Mouse (Mus musculus) fat pad, adult 2 months (tissue): ENCODE measurements around the gene Oxnad1.

Experiments used
- DNase-seq: peaks from one replicate; pipeline ENCODE4 v3.0.0-alpha.2; 2011; ENCODE audit warnings: low read depth, low spot score; ENCODE audit errors: extremely low read depth

Oxnad1 gene

GRCm38 (mm10) chr14:32140359-32140965 lies 55.3 kb downstream of the Oxnad1 start:
- DNase-seq = no peak

GRCm38 (mm10) chr14:32141723-32142122 lies 56.5 kb downstream of the Oxnad1 start, which contains the start of gene Msmb:
Msmb (plus strand) TSS chr14:32142023.
- DNase-seq = no peak

GRCm38 (mm10) chr14:32144734-32145133 lies 59.6 kb downstream of the Oxnad1 start:
- no peak for DNase-seq

GRCm38 (mm10) chr14:32145401-32145800 lies 60.2 kb downstream of the Oxnad1 start:
- no peak for DNase-seq

- no peak for DNase-seq
Measured at GRCm38 (mm10) chr14:32145809-32146511, 60.8 kb downstream of the Oxnad1 start.

GRCm38 (mm10) chr14:32146578-32146977 lies 61.4 kb downstream of the Oxnad1 start:
- no peak for DNase-seq

- DNase-seq = no peak
Measured at GRCm38 (mm10) chr14:32150872-32151271, 65.7 kb downstream of the Oxnad1 start.

GRCm38 (mm10) chr14:32152243-32152965 lies 67.2 kb downstream of the Oxnad1 start:
- DNase-seq = no peak
